Mouse (Mus musculus): ENCODE measurements at regions not wholly inside any gene's neighbourhood (a gene's known extent, or its start where the extent isn't known, plus 50 kb on each side); places are given as distances from the start of the nearest gene placed in this dataset.
A peak's percentile ranks its signal among the peaks of the same experiment; 100 is the strongest.

DNA sequence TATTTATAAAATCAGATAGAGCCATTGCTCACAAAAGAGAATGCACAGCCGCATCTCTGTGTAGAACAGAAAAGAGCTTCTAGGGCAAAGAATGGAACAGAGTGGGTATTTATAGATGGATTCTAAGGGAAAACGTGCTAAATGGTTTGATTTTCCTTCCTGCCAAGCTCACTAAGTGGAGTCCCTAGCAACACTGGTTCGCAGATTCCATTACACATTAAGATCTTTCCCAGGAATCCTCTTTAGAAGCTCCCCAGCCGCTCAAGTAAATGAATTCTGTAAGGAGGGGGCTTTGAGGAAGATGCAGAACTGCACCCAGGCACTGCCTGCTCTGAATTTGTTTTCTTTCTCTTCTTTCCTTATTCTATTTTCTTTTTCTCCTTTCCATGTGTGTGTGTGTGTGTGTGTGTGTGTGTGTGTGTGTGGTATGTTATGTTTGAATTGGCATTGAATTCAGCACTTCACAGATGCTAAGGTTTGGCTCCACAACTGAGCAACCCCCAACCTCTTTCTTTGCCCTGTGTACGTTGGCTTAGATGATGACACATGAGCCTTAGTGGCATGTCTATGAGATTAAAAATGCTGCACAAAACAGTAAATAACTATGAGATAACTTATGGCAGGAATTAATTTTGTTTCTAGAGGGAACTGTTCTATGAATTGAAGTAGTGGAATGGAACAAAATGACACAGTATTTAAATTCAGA, 450.5 kb downstream of the Arl4a start:
- TF ChIP-seq POLR2A (IDR thresholded peaks at IDR 0.05; ENCODE audit: borderline replicate concordance, extremely low read depth, insufficient read depth, insufficient read length, poor library complexity, severe bottlenecking), result no peak
- peak; percentile 62 for DNase-seq (ENCODE audit: low read depth)

DNA sequence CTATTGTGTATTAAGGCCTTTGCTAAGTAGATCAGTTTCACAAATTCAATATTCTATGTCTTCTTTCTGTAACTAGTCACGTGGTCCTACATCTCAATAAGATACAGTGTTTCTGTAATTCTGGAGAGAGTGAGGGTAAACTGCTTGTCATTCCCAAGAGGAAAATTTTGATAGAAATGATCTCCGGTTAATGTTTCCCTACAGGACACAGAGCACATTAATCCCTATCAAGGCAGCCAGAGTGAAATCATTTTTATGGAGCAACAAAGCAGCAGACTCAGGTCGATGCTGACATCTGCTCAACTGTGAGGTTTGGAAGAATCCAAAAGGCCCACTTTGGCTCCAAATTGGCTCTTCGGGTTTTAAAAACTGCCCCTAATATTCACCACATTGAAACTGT, 451.7 kb downstream of the Arl4a start:
- DNase-seq (ENCODE audit: low read depth), result no peak
- TF ChIP-seq POLR2A (IDR thresholded peaks at IDR 0.05; ENCODE audit: borderline replicate concordance, extremely low read depth, insufficient read depth, insufficient read length, poor library complexity, severe bottlenecking) (no peak), CTCF (IDR thresholded peaks at IDR 0.05; ENCODE audit: borderline replicate concordance, extremely low read depth, insufficient read depth, insufficient read length) (no peak)

DNA sequence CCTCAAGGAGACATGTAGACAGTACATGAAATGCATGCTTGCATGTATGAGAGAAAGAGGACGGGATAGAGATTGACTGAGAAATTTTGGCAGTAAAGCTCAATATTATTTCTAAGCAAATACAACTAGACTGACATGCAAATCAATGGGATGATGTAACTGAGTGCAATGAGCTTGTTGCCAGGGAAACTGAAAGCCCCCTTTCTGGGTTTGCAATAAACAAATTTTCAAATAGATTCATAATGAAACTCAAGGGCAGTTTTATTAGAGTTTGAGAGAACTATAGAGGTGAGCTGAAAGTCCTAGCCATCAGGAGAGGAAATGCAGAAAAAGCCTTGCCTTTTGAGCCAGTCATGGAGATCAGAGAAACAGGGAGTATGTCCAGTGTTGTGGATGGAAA, 460.2 kb downstream of the Arl4a start:
- peak; percentile 28 for DNase-seq (ENCODE audit: low read depth)
- TF ChIP-seq CTCF (IDR thresholded peaks at IDR 0.05; ENCODE audit: borderline replicate concordance, extremely low read depth, insufficient read depth, insufficient read length) (no peak), POLR2A (IDR thresholded peaks at IDR 0.05; ENCODE audit: borderline replicate concordance, extremely low read depth, insufficient read depth, insufficient read length, poor library complexity, severe bottlenecking) (no peak)

DNA sequence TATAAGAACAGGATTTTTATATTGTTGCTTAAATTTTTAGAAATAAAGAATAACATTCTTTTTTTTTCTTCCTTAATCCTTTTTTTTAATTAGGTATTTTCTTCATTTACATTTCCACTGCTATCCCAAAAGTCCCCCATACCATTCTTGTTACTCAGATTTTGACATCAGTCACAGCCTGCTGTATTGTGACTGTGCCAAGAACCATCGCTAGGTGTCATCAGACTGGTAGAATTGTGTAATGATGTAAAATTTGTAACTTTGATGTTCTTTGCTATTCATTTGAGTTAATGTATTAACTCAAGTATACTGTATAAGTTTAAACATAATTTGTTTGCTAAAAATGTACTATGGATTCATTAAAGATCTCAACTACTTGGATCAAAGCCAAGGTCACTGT, 465.0 kb downstream of the Arl4a start:
- DNase-seq (ENCODE audit: low read depth), result peak; percentile 46
- TF ChIP-seq POLR2A (IDR thresholded peaks at IDR 0.05; ENCODE audit: borderline replicate concordance, extremely low read depth, insufficient read depth, insufficient read length, poor library complexity, severe bottlenecking) (no peak), CTCF (IDR thresholded peaks at IDR 0.05; ENCODE audit: borderline replicate concordance, extremely low read depth, insufficient read depth, insufficient read length) (no peak)

DNA sequence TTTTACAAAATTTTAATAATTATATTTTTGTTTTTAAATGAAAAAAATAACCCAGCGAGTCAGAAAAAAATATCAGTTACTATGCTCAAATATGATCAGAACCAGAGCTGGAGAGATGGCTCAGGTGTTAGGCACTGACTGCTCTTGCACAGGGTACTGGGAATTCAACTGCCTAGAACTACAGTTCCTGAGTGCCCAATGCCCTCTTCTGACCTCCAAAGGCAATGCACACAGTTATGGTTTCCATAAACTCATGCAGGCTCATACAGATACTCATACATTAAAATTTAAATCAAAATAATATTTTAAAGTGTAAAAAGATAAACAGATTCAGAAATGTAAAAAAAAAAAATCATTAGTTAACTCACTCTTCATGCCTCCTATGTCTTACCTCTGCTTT, 465.7 kb downstream of the Arl4a start:
- no peak for DNase-seq (ENCODE audit: low read depth)

DNA sequence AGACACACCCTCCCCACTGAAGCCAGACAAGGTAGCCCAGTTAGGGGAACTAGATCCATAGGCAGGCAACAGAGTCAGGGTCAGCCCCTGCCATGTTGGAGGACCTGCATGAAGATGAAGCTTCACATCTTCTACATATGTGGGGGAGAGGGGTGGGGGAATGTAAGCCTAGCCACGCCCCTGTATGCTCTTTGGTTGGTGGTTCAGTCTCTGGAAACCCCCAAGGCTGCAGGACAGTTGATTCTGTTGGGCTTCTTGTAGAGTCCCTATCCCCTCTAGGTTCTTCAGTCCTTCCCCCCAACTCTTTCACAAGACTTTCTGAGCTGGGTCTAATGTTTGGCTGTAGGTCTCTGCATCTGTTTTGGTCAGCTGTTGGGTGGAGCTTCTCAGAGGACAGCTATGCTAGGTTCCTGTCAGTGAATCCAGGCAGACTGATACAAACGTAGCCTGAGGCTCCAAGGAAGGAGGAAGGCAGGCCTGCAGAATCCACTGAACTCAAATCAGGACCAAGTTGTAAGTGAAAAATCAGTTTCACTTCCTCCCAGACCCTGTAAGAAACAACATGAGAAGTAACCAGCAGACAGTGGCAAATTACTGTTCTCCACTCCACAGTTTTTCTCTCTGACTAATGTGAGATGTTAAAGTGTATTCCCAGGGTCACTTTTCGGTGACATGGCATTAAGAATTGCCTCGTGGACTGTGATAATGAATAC, 476.9 kb downstream of the Arl4a start:
- TF ChIP-seq CTCF (IDR thresholded peaks at IDR 0.05; ENCODE audit: borderline replicate concordance, extremely low read depth, insufficient read depth, insufficient read length), result no peak
- DNase-seq (ENCODE audit: low read depth), result no peak

More for the DNA sequence above, 465.7 kb downstream of the Arl4a start:
- no peak for TF ChIP-seq CTCF (IDR thresholded peaks at IDR 0.05; ENCODE audit: borderline replicate concordance, extremely low read depth, insufficient read depth, insufficient read length)
- no peak for TF ChIP-seq POLR2A (IDR thresholded peaks at IDR 0.05; ENCODE audit: borderline replicate concordance, extremely low read depth, insufficient read depth, insufficient read length, poor library complexity, severe bottlenecking)

DNA sequence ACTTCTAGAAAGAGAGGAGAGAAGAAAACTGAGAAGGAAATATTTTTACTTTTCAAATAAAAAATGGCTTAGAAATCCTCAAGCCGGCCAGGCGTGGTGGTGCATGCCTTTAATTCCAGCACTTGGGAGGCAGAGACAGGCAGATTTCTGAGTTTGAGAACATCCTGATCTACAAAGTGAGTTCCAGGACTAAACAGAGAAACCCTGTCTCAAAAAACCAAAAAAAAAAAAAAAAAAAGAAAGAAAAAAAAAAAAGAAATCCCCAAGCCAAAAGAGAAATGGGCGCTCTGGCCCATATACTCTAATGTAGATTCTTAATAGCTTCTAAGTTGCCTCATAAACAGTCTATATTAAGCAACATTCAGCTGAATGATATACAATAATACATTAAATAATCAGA, 479.3 kb downstream of the Arl4a start:
- TF ChIP-seq POLR2A (IDR thresholded peaks at IDR 0.05; ENCODE audit: borderline replicate concordance, extremely low read depth, insufficient read depth, insufficient read length, poor library complexity, severe bottlenecking) (no peak), CTCF (IDR thresholded peaks at IDR 0.05; ENCODE audit: borderline replicate concordance, extremely low read depth, insufficient read depth, insufficient read length) (no peak)
- DNase-seq (ENCODE audit: low read depth), result no peak

DNA sequence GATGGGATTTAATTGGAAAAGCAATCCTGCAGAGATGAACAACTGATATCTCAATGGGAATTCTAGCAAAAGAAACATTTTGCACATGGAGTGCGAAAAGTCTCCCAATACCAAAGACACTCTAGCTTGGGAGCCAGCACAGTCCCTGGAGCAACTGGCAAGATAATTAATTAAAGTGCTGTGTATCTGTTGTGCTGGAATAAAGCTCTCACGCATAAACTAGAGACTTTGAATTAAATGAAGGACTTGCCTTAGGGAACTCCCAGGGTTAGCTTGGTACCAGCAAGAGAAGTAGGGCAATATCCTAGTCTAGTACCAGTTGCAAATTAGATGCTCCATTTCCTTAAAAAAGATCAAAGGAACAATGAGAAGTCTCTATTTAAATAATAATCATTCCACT, 501.5 kb downstream of the Arl4a start:
- peak; percentile 52 for DNase-seq (ENCODE audit: low read depth)
- no peak for TF ChIP-seq CTCF (IDR thresholded peaks at IDR 0.05; ENCODE audit: borderline replicate concordance, extremely low read depth, insufficient read depth, insufficient read length)
- no peak for TF ChIP-seq POLR2A (IDR thresholded peaks at IDR 0.05; ENCODE audit: borderline replicate concordance, extremely low read depth, insufficient read depth, insufficient read length, poor library complexity, severe bottlenecking)

DNA sequence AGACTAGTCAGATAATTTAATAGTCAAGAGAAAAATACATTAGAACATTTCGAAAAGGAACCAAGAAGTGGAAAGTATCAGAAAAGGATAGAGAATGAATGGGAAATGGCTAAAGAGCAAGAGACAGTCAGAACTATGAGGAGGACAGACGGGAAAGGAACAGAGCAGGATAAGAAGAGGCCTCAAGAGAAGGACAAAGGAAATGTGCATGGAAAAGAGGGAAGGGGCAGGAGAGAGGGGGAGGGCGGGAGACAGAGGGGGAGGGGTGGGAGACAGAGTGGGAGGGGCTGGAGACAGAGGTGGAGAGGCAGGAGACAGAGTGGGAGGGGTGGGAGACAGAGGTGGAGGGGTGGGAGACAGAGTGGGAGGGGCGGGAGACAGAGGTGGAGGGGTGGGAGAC, 509.7 kb downstream of the Arl4a start:
- TF ChIP-seq CTCF (IDR thresholded peaks at IDR 0.05; ENCODE audit: borderline replicate concordance, extremely low read depth, insufficient read depth, insufficient read length) (no peak), POLR2A (IDR thresholded peaks at IDR 0.05; ENCODE audit: borderline replicate concordance, extremely low read depth, insufficient read depth, insufficient read length, poor library complexity, severe bottlenecking) (no peak)
- peak; percentile 15 for DNase-seq (ENCODE audit: low read depth)

DNA sequence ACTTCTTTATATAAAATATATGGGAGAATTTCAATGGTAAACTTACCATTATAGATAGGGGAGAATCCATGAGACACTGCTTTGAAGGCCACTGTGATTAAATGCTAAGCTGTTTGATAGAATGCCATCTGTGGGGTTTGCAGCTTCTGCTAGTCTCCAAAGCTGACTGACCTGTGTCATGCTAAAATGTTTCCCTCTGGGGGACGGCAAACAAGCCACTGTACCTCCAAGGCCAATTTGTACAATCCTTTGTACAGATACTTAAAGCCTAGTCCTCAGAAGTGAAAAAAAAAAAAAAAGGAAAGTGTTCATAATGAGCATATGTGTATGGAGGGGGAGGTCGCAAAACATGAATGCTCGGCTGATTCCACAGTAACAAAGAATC, 510.6 kb downstream of the Arl4a start:
- TF ChIP-seq POLR2A (IDR thresholded peaks at IDR 0.05; ENCODE audit: borderline replicate concordance, extremely low read depth, insufficient read depth, insufficient read length, poor library complexity, severe bottlenecking) (no peak), CTCF (IDR thresholded peaks at IDR 0.05; ENCODE audit: borderline replicate concordance, extremely low read depth, insufficient read depth, insufficient read length) (no peak)
- DNase-seq (ENCODE audit: low read depth), result peak; percentile 79

DNA sequence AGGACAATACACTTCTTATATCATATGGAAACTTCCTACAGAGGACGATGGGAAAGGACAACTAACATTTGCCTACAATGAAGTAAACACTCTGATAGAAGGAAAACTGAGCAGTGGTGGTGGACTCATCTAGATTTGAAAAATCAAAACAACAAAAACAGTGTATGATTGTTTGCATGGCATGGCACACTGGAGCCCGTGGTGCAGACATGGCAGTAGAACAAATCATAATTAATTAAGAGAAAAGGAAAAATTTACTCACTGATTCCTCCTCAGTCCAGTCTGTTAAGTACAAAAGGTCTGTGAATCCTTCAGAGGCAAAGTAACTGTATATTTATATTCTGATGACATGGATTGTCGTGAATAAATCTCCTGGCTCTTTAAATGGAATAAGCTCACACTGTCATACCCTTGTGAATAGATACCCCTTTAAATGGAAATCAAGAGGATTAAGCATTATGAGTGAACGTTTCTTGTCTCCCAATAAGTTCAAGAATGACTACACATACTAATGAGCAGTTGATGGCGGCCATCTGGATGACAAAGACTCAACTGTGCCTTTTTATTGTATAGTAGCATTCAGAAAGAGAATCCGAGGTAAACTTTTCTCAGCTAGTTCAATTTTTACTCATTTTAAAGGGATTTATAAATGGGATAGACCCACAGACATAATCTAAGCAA, 511.1 kb downstream of the Arl4a start:
- DNase-seq (ENCODE audit: low read depth), result peak; percentile 71
- TF ChIP-seq CTCF (IDR thresholded peaks at IDR 0.05; ENCODE audit: borderline replicate concordance, extremely low read depth, insufficient read depth, insufficient read length) (no peak), POLR2A (IDR thresholded peaks at IDR 0.05; ENCODE audit: borderline replicate concordance, extremely low read depth, insufficient read depth, insufficient read length, poor library complexity, severe bottlenecking) (no peak)

DNA sequence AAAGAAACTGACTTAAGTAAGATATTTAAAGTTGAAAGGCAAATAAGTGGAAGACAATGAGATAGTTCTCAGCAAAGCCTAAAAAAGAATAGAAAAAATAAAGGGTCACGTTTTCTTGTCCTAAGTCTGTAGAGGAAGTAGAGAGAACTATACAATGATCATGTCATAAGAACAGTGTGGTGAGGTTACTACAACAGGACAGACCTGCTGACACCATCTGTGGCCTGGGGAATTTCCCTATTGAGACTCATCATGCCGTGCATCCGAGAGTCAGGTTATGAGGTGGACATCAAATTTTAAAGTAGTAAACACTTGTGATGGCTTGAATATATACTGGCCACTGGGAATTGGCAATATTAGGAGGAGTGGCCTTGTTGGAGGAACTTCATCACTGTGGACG, 522.1 kb downstream of the Arl4a start:
- TF ChIP-seq POLR2A (IDR thresholded peaks at IDR 0.05; ENCODE audit: borderline replicate concordance, extremely low read depth, insufficient read depth, insufficient read length, poor library complexity, severe bottlenecking) (no peak), CTCF (IDR thresholded peaks at IDR 0.05; ENCODE audit: borderline replicate concordance, extremely low read depth, insufficient read depth, insufficient read length) (no peak)
- no peak for DNase-seq (ENCODE audit: low read depth)

Measured in brain, embryonic 14.5 days (tissue).